Mouse (Mus musculus): ENCODE data around the gene Tex9. TPM values are rescaled to one million over a fixed set of nuclear protein-coding genes. Genes with fewer than 3 reads are reported as not detected.
A peak's percentile ranks its signal among the peaks of the same experiment; 100 is the strongest.

Gene Tex9
- polyA plus RNA-seq (2012; rRNA removed): 14.1 and 15.1 TPM in 2 replicates

DNA sequence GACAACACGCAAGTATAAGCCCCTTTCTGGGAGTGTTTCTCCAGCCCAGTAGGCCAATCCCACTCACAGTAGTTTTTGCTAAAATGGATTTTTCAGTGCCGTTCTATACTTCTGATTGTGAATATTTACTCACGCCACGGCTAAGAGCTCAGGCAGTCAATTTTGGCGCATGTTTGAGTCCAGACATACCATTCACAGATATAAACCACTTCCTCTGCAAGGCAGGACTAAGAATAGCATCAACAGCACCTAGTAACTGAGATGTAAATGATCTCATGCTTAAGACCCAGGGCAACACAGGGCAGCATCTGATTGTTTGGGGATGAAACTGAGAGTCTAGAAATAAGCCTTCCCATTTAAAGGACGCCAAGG is at the start of gene Tex9:
Tex9 (minus strand) TSS at position 19 of the 372 bp plus-strand sequence.
- Histone ChIP-seq H3K27ac (ENCODE audit: insufficient read depth, low read length) (0 out of 2 replicates have a peak within 1 kb of the TSS, but pooled peaks have one; percentile 3), H3K4me3 (ENCODE audit: insufficient read depth, low read length) (peak within 1 kb of the TSS; percentile 46), H3K4me1 (ENCODE audit: control insufficient read depth, insufficient read depth, low read length) (peaks cover 2% of the 10 kb centered on the region)
- no peak for TF ChIP-seq CTCF (IDR thresholded peaks at IDR 0.05; ENCODE audit: extremely low read depth, insufficient read depth, low read length)
- no peak for TF ChIP-seq POLR2A (IDR thresholded peaks at IDR 0.05; ENCODE audit: extremely low read depth, insufficient read depth, low read length)

DNA sequence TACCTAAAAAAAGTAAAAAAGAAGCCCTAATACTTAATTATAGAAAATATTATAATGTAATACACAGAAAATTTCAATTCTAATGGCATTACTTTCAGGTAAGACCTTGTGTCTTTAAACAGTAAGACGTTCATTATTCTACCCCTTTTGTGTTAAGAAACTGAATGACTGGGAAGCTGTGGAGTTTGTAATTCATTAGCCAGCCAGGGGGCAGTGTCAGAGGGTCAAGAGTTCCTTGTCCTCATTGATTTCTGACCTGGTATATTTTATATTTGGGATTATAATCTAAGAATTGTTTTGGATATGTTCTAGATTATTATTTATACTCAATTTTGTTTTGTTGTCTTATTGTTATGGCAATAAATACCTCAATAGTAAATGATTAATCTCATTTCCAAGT is 45.1 kb upstream of the Tex9 start:
- no peak overlapping the region for H3K27ac ChIP-seq (ENCODE audit: insufficient read depth, low read length)
- TF ChIP-seq POLR2A (IDR thresholded peaks at IDR 0.05; ENCODE audit: extremely low read depth, insufficient read depth, low read length): no peak
- no peak for TF ChIP-seq CTCF (IDR thresholded peaks at IDR 0.05; ENCODE audit: extremely low read depth, insufficient read depth, low read length)

DNA sequence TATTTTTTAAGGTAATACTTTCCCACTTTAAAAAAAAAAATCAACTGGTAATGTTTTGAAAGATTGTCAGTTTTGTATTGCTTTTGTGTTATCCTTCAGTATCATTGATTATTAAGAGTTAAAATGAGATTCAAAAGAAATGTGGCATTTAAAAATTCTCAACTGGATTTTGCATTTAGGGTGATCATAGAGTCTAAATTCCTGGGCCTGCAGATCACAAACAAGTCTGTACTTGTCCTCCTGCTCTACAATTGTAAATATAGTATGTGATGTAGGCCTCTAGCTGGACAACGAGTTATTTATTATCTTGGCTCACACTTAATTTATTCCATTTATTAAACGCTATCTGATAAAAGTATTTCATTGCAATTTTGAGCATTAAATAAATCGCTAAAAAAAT is 43.4 kb upstream of the Tex9 start:
- Histone ChIP-seq H3K4me3 (ENCODE audit: insufficient read depth, low read length) (no peak overlapping the region; the same call in 1 of the 2 replicates), H3K27ac (ENCODE audit: insufficient read depth, low read length) (no peak overlapping the region), H3K4me1 (ENCODE audit: control insufficient read depth, insufficient read depth, low read length) (no peaks in the 10 kb centered on the region)
- TF ChIP-seq CTCF (IDR thresholded peaks at IDR 0.05; ENCODE audit: extremely low read depth, insufficient read depth, low read length) (no peak), POLR2A (IDR thresholded peaks at IDR 0.05; ENCODE audit: extremely low read depth, insufficient read depth, low read length) (no peak)

More for the DNA sequence above, 45.1 kb upstream of the Tex9 start:
- Histone ChIP-seq H3K4me1 (ENCODE audit: control insufficient read depth, insufficient read depth, low read length) (no peaks in the 10 kb centered on the region), H3K4me3 (ENCODE audit: insufficient read depth, low read length) (no peak overlapping the region)

DNA sequence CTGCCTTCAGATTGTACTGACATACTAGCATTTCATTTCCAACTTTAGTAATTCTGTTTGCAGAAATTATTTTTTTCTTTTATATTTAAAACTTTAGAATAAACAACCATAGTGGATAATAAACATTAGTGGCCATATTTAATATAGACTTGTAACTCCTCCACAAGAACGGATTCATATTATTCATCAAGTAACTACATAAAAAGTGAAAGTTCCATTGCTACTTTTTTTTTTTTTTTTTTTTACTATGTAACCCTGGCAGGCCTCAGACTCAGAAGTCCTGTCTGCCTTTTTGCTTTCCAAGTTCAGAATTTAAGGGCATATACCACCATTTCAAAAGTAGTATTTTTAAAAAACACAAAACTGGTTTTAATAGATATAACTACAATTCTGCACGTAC is 43.0 kb upstream of the Tex9 start:
- TF ChIP-seq CTCF (IDR thresholded peaks at IDR 0.05; ENCODE audit: extremely low read depth, insufficient read depth, low read length) (no peak), POLR2A (IDR thresholded peaks at IDR 0.05; ENCODE audit: extremely low read depth, insufficient read depth, low read length) (no peak)
- Histone ChIP-seq H3K4me1 (ENCODE audit: control insufficient read depth, insufficient read depth, low read length) (no peaks in the 10 kb centered on the region), H3K4me3 (ENCODE audit: insufficient read depth, low read length) (peak overlapping the region; percentile 18; the same call in 1 of the 2 replicates), H3K27ac (ENCODE audit: insufficient read depth, low read length) (no peak overlapping the region)

DNA sequence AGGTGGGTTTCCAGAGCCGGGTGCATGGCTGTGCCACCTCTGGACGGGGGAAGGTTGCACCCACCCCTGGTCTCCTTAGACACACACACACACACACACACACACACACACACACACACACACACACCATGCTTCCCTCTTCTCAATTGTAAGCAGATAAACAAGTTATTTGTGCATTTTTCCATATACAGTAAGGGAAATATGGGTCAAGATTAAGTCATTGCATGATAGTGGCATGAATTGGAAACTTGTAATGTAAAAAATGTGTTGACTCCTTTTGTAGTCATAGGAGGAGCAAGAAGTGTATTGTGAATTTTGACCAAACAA is 41.0 kb upstream of the Tex9 start:
- no peaks in the 10 kb centered on the region for H3K4me1 ChIP-seq (ENCODE audit: control insufficient read depth, insufficient read depth, low read length)
- H3K4me3 ChIP-seq (ENCODE audit: insufficient read depth, low read length): peak overlapping the region; percentile 82
- H3K27ac ChIP-seq (ENCODE audit: insufficient read depth, low read length): no peak overlapping the region
- TF ChIP-seq CTCF (IDR thresholded peaks at IDR 0.05; ENCODE audit: extremely low read depth, insufficient read depth, low read length) (no peak), POLR2A (IDR thresholded peaks at IDR 0.05; ENCODE audit: extremely low read depth, insufficient read depth, low read length) (no peak)

DNA sequence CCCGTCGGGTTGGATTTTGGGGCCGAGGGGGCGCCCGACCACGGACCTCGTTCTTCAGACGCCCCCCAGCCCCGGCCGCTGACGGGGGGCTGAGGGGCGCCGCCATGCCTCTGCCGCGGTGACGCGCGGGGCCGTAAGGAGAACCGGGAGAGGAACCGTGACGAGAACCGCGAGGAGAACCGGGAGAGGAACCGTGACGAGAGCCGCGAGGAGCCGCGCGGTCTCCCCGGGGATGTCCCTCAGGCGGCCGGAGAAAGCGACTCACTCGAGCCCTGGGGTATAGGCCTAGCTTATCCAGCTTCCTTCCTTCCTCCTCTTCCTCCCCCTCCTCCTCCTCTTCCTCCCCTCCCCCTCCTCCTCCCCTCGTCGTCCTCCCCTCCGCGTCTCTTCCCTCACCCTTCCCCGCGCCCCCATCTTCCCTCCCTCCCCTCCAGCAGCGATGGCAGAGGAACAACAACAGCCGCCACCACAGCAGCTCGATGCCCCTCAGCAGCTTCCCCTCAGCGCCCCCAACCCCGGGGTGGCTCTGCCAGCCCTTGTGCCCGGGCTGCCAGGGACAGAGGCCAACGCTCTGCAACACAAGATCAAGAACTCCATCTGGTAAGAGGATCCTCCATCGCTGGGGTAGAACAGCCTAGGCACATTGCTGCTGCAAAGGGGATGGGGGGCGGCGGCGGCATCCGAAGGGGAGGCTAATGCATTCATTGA is 40.5 kb upstream of the Tex9 start:
- Histone ChIP-seq H3K4me1 (ENCODE audit: control insufficient read depth, insufficient read depth, low read length) (no peaks in the 10 kb centered on the region), H3K4me3 (ENCODE audit: insufficient read depth, low read length) (peak overlapping the region; percentile 82), H3K27ac (ENCODE audit: insufficient read depth, low read length) (peak overlapping the region; percentile 98)
- TF ChIP-seq CTCF (IDR thresholded peaks at IDR 0.05; ENCODE audit: extremely low read depth, insufficient read depth, low read length) (no peak), POLR2A (IDR thresholded peaks at IDR 0.05; ENCODE audit: extremely low read depth, insufficient read depth, low read length) (no peak)

DNA sequence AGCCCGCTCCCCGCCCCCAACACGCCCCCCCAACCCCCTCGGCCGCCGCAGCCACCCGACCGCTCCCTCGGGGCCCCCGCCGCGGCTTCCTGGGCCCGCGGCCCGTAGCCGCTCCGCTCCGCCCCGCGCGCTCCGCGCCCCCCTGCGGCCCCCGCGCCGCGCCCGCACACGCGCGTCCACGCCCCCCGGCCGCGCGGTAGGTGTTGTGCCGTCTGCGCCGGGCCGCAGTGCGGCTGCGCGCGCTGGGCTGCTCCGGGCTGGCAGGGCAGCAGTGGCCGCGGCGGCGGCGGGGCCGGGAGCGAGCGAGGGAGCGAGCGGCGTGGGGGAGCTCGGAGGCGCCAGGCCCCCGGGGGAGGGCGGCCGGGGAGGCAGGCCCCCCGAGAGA is 40.0 kb upstream of the Tex9 start, which contains the start of gene Rfx7:
Rfx7 (plus strand) TSS at position 245 of the 385 bp plus-strand sequence.
- Histone ChIP-seq H3K4me3 (ENCODE audit: insufficient read depth, low read length) (peak within 1 kb of the TSS; percentile 82), H3K4me1 (ENCODE audit: control insufficient read depth, insufficient read depth, low read length) (no peaks in the 10 kb centered on the region), H3K27ac (ENCODE audit: insufficient read depth, low read length) (peak within 1 kb of the TSS; percentile 98)
- TF ChIP-seq CTCF (IDR thresholded peaks at IDR 0.05; ENCODE audit: extremely low read depth, insufficient read depth, low read length): no peak
- TF ChIP-seq POLR2A (IDR thresholded peaks at IDR 0.05; ENCODE audit: extremely low read depth, insufficient read depth, low read length): peak; percentile 39; the same call in 1 of the 2 replicates

DNA sequence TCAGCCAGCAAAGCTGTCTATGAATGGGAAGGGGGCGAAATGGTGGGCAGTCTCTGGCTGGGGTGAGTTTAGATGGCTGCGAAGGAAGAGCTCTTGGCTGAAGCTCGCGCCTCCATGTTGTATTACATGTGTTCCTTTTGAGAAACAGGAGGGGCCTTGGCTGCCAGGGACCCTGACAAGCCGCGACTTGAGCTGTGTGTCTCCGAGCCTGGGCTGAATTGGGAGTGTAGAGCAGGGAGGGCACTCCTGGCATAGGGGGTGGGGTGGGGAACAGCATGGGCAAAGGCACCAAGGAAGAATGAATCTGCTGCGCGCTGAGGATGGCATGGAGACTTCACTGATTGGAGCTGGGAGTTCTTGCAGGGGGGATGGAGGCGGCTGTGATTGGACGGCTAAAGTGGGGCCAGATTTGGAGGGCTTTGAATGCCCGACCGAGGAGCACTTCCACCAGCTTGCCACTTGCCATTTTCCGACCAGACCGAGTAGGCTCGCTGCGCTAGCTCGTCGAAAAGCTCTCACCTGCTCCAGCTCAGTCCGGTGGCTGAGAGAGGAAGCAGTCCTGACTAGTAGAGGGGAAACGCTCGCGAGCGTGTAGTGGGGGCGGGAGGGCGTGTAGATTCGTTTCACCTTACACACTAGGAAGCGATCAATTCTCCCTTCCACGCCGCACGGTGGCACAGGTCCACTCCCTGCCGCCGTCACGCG is 39.4 kb upstream of the Tex9 start:
- peak; percentile 80 for TF ChIP-seq POLR2A (IDR thresholded peaks at IDR 0.05; ENCODE audit: extremely low read depth, insufficient read depth, low read length)
- TF ChIP-seq CTCF (IDR thresholded peaks at IDR 0.05; ENCODE audit: extremely low read depth, insufficient read depth, low read length): no peak
- peak overlapping the region; percentile 82 for H3K4me3 ChIP-seq (ENCODE audit: insufficient read depth, low read length)
- no peaks in the 10 kb centered on the region for H3K4me1 ChIP-seq (ENCODE audit: control insufficient read depth, insufficient read depth, low read length)
- H3K27ac ChIP-seq (ENCODE audit: insufficient read depth, low read length): peak overlapping the region; percentile 56; the same call in 1 of the 2 replicates

DNA sequence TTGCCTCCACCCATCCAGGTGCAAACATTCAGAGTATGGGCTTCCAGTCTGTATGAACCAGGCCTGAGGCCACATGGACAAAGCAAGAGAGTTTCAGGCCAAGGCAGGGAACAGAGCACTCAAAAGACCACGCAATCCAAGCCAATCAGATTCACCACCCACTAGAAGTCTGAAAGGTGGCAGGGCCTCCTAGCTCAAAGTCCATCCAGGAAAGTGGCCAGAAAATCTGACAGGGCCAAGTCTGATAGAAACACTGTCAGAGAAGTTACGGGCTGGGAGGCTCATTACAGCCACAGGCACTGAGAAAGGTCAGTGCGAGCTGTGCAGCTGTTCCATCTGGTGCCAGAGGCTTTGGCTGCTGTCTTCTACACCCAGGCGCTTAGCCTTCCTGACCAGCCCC is 38.8 kb upstream of the Tex9 start:
- 0 out of 2 replicates have a peak overlapping the region, but pooled peaks have one; percentile 18 for H3K27ac ChIP-seq (ENCODE audit: insufficient read depth, low read length)
- H3K4me3 ChIP-seq (ENCODE audit: insufficient read depth, low read length): peak overlapping the region; percentile 82; the same call in 1 of the 2 replicates
- H3K4me1 ChIP-seq (ENCODE audit: control insufficient read depth, insufficient read depth, low read length): no peaks in the 10 kb centered on the region
- no peak for TF ChIP-seq POLR2A (IDR thresholded peaks at IDR 0.05; ENCODE audit: extremely low read depth, insufficient read depth, low read length)
- TF ChIP-seq CTCF (IDR thresholded peaks at IDR 0.05; ENCODE audit: extremely low read depth, insufficient read depth, low read length): no peak
